Mouse (Mus musculus) E14TG2a.4 (cell line): ENCODE results near the gene Gm20388.

Experiments used
- CTCF ChIP-seq: conservative IDR thresholded peaks from 2 replicates; pipeline ENCODE4 v1.5.1; 2014; ENCODE audit warnings: low read length
- POU5F1 ChIP-seq: IDR thresholded peaks from 2 replicates; pipeline ENCODE4 v1.6.1; 2014; ENCODE audit warnings: low read length, borderline replicate concordance

GRCm38 (mm10) chr8:122961458-122961857, 3050.8 kb downstream of the Gm20388 start:
- TF ChIP-seq CTCF: no peak
- no peak for TF ChIP-seq POU5F1
